Mouse (Mus musculus): Measurements from ENCODE around the gene Ada.

GRCm38 (mm10) chr2:163710606-163711159 is 39.4 kb downstream of the Ada start:
- TF ChIP-seq CTCF (IDR thresholded peaks at IDR 0.05; ENCODE audit: low read depth, low read length) (no peak), GATA1 (IDR thresholded peaks at IDR 0.05; ENCODE audit: borderline replicate concordance, low read length) (no peak), POLR2AphosphoS5 (IDR thresholded peaks at IDR 0.05; ENCODE audit: insufficient replicate concordance, low read depth, low read length) (no peak)
